Mouse (Mus musculus) midbrain, embryonic 11.5 days (tissue): ENCODE measurements around the gene Foxq1. TPM values are rescaled to one million over a fixed set of nuclear protein-coding genes. Genes with fewer than 3 reads are reported as not detected.

Experiments used
- ATAC-seq: fragments of 200-750 bp; cut with Nextera tagmentation; 2 replicates; pipeline ENCODE4 v1.8.0; 2017; ENCODE audit warnings: moderate TSS enrichment, moderate library complexity; ENCODE audit not compliant: low FRiP score
- DNase-seq: peaks from one replicate; pipeline ENCODE4 v3.0.0; 2015; ENCODE audit warnings: low spot score; ENCODE audit errors: missing footprints
- H3K27ac ChIP-seq: fragments of 300-500 bp; sonication (generic); 2 replicates; pipeline ENCODE4 v1.5.1; 2014; ENCODE audit warnings: low read depth, low read length
- H3K27me3 ChIP-seq: fragments of 300-500 bp; sonication (generic); 2 replicates; pipeline ENCODE4 v1.6.1; 2014; ENCODE audit warnings: mild to moderate bottlenecking, low read length, moderate library complexity, mixed read lengths; ENCODE audit not compliant: control insufficient read depth, insufficient read depth
- H3K36me3 ChIP-seq: fragments of 300-500 bp; sonication (generic); 2 replicates; pipeline ENCODE4 v1.6.1; 2014; ENCODE audit warnings: mild to moderate bottlenecking, low read length, moderate library complexity, mixed read lengths; ENCODE audit not compliant: control insufficient read depth, insufficient read depth
- H3K4me1 ChIP-seq: fragments of 300-500 bp; sonication (generic); 2 replicates; pipeline ENCODE4 v1.6.1; 2014; ENCODE audit warnings: low read length; ENCODE audit not compliant: control insufficient read depth, insufficient read depth
- H3K4me2 ChIP-seq: fragments of 300-500 bp; sonication (generic); 2 replicates; pipeline ENCODE4 v1.6.1; 2014; ENCODE audit warnings: mild to moderate bottlenecking, moderate library complexity
- H3K4me3 ChIP-seq: fragments of 300-500 bp; sonication (generic); 2 replicates; pipeline ENCODE4 v1.5.1; 2014; ENCODE audit warnings: low read depth, low read length
- H3K9ac ChIP-seq: fragments of 300-500 bp; sonication (generic); 2 replicates; pipeline ENCODE4 v1.6.1; 2014; ENCODE audit warnings: low read length
- H3K9me3 ChIP-seq: fragments of 300-500 bp; sonication (generic); 2 replicates; pipeline ENCODE4 v1.6.1; 2016; ENCODE audit warnings: low read length; ENCODE audit not compliant: control insufficient read depth
- WGBS: fragments of 180-500 bp; shearing (Covaris S2); extraction: QIAGEN DNeasy Blood & Tissue Kit; methylation state at CpG from one replicate; pipeline ENCODE4 v1.1.7; 2014; 5-methylcytosine and 5-hydroxymethylcytosine counted together
- polyA plus RNA-seq: library from polyadenylated mRNA; unstranded; fragments of >200 nt; fragmentation: Nextera tagmentation; extraction: Ambion mirVana; gene quantifications from 2 replicates; pipeline ENCODE4 v1.2.1, GENCODE M21; 2014

The Foxq1 gene
- polyA plus RNA-seq, 1 experiment from 2014 or later, result 2.2 TPM

- no peaks in the 10 kb centered on the region for H3K36me3 ChIP-seq
- 68% methylated on average over 6 of the region's 6 CpGs for WGBS
- no peak for ATAC-seq
- H3K4me3 ChIP-seq, result no peak overlapping the region
- H3K27ac ChIP-seq, result no peak overlapping the region
- H3K4me1 ChIP-seq, result peaks cover 3% of the 10 kb centered on the region
- no peak for DNase-seq
- H3K27me3 ChIP-seq, result peaks cover 30% of the 10 kb centered on the region
- no peaks in the 10 kb centered on the region for H3K9me3 ChIP-seq
- no peak overlapping the region for H3K4me2 ChIP-seq
- H3K9ac ChIP-seq, result no peak overlapping the region
Measured at GRCm38 (mm10) chr13:31564394-31564793, 8.5 kb downstream of the Foxq1 start.

DNA sequence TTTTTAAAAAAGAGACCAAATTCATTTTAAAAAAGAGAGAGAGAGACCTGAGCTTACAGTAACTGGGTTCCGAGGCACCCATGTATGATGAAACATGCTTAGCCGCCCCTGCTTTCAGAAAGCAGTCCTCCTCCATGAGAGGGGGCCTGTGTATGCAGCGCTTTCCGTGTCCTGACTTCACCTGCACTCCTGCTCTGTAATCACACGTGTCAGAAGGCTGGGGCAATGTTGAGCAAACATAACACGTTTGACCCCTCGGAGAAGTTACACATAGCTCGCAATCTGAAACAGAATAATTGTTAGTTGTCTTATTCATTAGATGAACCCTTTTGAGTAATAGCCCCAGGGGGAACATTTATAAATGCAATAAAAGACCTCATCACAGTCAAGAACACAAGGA is 11.2 kb downstream of the Foxq1 start:
- 89% methylated on average over 8 of the region's 8 CpGs for WGBS
- no peaks in the 10 kb centered on the region for H3K36me3 ChIP-seq
- no peak overlapping the region for H3K4me3 ChIP-seq
- peaks cover 5% of the 10 kb centered on the region for H3K27me3 ChIP-seq
- H3K4me2 ChIP-seq, result no peak overlapping the region
- no peak for ATAC-seq
- H3K27ac ChIP-seq, result no peak overlapping the region
- DNase-seq, result no peak
- H3K9me3 ChIP-seq, result no peaks in the 10 kb centered on the region
- no peak overlapping the region for H3K9ac ChIP-seq
- no peaks in the 10 kb centered on the region for H3K4me1 ChIP-seq

- DNase-seq (no peak), ATAC-seq (no peak)
- 91% methylated on average over 6 of the region's 6 CpGs for WGBS
- no peak overlapping the region for H3K4me2 ChIP-seq
- no peak overlapping the region for H3K9ac ChIP-seq
- H3K27ac ChIP-seq, result no peak overlapping the region
- H3K36me3 ChIP-seq, result no peaks in the 10 kb centered on the region
- no peaks in the 10 kb centered on the region for H3K9me3 ChIP-seq
- peaks cover 3% of the 10 kb centered on the region for H3K27me3 ChIP-seq
- H3K4me3 ChIP-seq, result no peak overlapping the region
- H3K4me1 ChIP-seq, result no peaks in the 10 kb centered on the region
Measured at GRCm38 (mm10) chr13:31567617-31568294, 11.8 kb downstream of the Foxq1 start.

DNA sequence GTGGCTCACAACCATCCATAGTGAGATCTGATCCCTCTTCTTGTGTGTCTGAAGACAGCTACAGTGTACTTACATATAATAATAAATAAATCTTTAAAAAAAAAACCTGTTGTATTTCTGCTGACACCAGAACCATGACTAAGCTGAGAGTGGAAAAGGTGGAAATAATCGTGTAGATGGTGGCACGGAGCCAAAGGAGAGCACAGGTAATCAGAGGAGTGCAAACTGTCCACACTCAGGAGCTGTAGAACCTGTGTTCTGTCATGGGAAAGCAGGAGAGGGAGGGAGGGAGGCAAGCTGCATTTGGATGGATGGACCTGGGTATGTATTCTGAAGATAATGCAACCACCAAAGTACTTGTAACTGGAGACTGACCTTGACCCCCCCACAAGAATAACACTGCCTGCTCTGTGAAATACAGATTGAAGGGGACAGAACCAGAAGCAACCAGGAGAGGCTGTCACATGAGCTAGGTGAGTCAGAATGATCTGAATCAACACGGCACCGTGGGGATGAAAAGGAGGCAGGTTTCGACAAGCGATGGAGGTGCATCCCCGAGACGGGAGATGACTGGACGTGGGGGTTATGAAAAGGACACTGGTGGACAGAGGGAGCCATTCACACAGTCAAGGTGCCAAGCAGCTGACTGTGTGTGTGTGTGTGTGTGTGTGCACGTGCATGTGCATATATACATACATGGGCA is 17.0 kb downstream of the Foxq1 start:
- WGBS, result 89% methylated on average over 10 of the region's 10 CpGs
- Histone ChIP-seq H3K36me3 (no peaks in the 10 kb centered on the region), H3K4me1 (no peaks in the 10 kb centered on the region), H3K4me3 (no peak overlapping the region), H3K27ac (no peak overlapping the region), H3K9ac (no peak overlapping the region), H3K9me3 (no peaks in the 10 kb centered on the region), H3K4me2 (no peak overlapping the region), H3K27me3 (no peaks in the 10 kb centered on the region)
- no peak for DNase-seq
- ATAC-seq, result no peak

DNA sequence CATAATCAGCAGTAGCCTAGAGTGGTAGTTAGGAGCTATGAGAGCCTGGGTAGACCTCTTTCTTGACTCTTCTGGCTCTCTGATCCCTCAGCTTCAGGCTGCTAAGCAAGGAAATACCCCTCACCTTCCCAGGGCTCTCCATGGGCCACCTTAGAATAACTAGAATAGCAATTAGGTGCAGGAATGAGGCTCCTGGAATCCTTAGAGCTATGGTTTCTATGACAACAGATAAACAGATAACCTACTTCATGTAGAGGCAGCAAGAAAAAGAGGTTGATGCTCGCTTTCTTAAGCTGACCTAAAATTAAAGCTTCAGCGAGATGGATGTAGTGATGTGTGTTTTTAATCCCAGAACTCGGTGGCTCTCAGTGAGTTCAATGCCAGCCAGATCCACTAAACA is 18.7 kb downstream of the Foxq1 start:
- no peak overlapping the region for H3K4me3 ChIP-seq
- H3K4me2 ChIP-seq, result no peak overlapping the region
- DNase-seq, result no peak
- H3K9me3 ChIP-seq, result no peaks in the 10 kb centered on the region
- H3K4me1 ChIP-seq, result no peaks in the 10 kb centered on the region
- H3K36me3 ChIP-seq, result no peaks in the 10 kb centered on the region
- H3K27me3 ChIP-seq, result no peaks in the 10 kb centered on the region
- H3K27ac ChIP-seq, result no peak overlapping the region
- no peak for ATAC-seq
- no peak overlapping the region for H3K9ac ChIP-seq
- WGBS, result 85% methylated on average over 3 of the region's 3 CpGs

- Histone ChIP-seq H3K27me3 (no peaks in the 10 kb centered on the region), H3K9ac (no peak overlapping the region), H3K27ac (no peak overlapping the region), H3K36me3 (no peaks in the 10 kb centered on the region), H3K4me2 (no peak overlapping the region), H3K4me3 (no peak overlapping the region), H3K9me3 (no peaks in the 10 kb centered on the region), H3K4me1 (no peaks in the 10 kb centered on the region)
- 80% methylated on average over 4 of the region's 4 CpGs for WGBS
- DNase-seq (no peak), ATAC-seq (no peak)
Measured at GRCm38 (mm10) chr13:31576696-31577095, 20.8 kb downstream of the Foxq1 start.

GRCm38 (mm10) chr13:31577576-31577975 is 21.6 kb downstream of the Foxq1 start:
- Histone ChIP-seq H3K36me3 (no peaks in the 10 kb centered on the region), H3K4me2 (no peak overlapping the region), H3K9ac (no peak overlapping the region), H3K27me3 (no peaks in the 10 kb centered on the region), H3K4me1 (no peaks in the 10 kb centered on the region), H3K4me3 (no peak overlapping the region), H3K9me3 (no peaks in the 10 kb centered on the region), H3K27ac (no peak overlapping the region)
- 46% methylated on average over 6 of the region's 6 CpGs for WGBS
- DNase-seq (no peak), ATAC-seq (no peak)

- H3K36me3 ChIP-seq, result no peaks in the 10 kb centered on the region
- DNase-seq (no peak), ATAC-seq (no peak)
- no peak overlapping the region for H3K4me3 ChIP-seq
- no peak overlapping the region for H3K4me2 ChIP-seq
- no peaks in the 10 kb centered on the region for H3K9me3 ChIP-seq
- H3K27me3 ChIP-seq, result no peaks in the 10 kb centered on the region
- no peak overlapping the region for H3K9ac ChIP-seq
- 72% methylated on average over 10 of the region's 10 CpGs for WGBS
- no peaks in the 10 kb centered on the region for H3K4me1 ChIP-seq
- no peak overlapping the region for H3K27ac ChIP-seq
Measured at GRCm38 (mm10) chr13:31578389-31578788, 22.5 kb downstream of the Foxq1 start.

DNA sequence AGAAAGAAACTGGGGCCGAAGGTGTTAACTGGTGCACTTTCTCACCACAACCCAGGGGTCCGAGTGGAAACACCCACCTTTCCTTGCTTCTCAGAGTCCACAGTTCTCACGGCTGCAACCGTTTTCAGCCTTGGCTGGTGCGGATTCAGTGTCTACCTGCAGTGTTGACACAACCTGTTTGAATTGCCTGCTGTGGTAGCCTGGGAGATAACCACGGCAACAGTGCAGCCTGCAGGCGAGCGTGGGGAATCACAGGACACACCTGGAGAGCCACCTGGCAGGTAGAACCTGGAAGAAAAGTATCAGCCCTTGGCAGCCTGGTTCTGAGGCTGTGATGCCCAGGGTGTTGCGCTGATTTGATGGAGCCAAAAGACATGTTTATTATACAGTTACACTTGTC is 23.9 kb downstream of the Foxq1 start:
- WGBS, result 60% methylated on average over 9 of the region's 9 CpGs
- Histone ChIP-seq H3K4me2 (no peak overlapping the region), H3K4me3 (no peak overlapping the region), H3K27me3 (no peaks in the 10 kb centered on the region), H3K27ac (no peak overlapping the region), H3K36me3 (no peaks in the 10 kb centered on the region), H3K4me1 (no peaks in the 10 kb centered on the region), H3K9me3 (no peaks in the 10 kb centered on the region), H3K9ac (no peak overlapping the region)
- ATAC-seq, result no peak
- DNase-seq, result no peak
